Mouse (Mus musculus): Measurements from ENCODE around the gene Slc16a6.

The Slc16a6 gene

GRCm38 (mm10) chr11:109473171-109474085, at the start of gene Slc16a6, which contains the start of gene Arsg:
TSS of gene Slc16a6 (minus strand) at chr11:109473598.
TSS of gene Arsg (plus strand) at chr11:109473374.
- no peak for TF ChIP-seq GATA4 (IDR thresholded peaks at IDR 0.05; ENCODE audit: insufficient replicate concordance, low read length)

DNA sequence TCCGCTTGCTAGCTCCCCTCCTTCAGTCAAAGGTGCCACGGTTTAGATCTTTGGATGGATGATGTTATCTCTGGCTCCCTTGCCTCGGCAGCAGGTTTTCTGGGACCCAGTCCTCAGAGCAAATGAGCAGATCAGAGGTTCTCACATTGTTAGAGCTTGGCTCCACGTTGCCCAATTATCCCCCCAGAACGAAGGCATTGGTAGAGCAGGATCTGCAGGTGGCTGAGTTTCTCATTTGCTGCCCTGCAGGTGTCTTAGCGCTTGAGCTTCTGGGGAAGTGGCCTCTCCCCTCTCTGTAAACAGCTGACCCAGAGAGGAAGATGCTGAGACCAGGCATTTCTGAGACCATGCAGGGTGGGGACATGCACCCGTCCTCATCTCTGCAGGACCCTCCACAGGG, 47.6 kb upstream of the Slc16a6 start:
- no peak for TF ChIP-seq GATA4 (IDR thresholded peaks at IDR 0.05; ENCODE audit: insufficient replicate concordance, low read length)

- no peak for TF ChIP-seq GATA4 (IDR thresholded peaks at IDR 0.05; ENCODE audit: insufficient replicate concordance, low read length)
These were observed 44.4 kb upstream of the Slc16a6 start for GRCm38 (mm10) chr11:109517816-109518215.

DNA sequence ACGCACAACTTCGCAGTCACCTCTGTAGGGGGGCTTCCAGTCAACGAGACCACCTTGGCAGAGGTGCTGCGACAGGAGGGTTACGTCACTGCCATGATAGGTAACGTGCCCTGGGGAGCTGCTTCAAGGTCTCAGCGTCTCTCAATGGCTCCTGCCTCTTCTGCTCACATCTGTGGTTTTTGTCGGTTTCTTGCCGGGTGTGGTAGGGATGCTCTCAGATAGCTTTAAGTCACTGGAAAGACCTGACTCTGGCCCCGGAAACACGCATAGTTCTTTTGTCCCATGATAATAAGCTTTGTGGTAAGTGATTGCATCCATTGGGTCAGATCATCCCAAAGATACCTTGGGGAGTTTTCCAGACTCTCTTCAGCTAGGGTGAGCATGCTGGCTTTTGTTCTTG, 43.9 kb upstream of the Slc16a6 start:
- no peak for TF ChIP-seq GATA4 (IDR thresholded peaks at IDR 0.05; ENCODE audit: insufficient replicate concordance, low read length)

DNA sequence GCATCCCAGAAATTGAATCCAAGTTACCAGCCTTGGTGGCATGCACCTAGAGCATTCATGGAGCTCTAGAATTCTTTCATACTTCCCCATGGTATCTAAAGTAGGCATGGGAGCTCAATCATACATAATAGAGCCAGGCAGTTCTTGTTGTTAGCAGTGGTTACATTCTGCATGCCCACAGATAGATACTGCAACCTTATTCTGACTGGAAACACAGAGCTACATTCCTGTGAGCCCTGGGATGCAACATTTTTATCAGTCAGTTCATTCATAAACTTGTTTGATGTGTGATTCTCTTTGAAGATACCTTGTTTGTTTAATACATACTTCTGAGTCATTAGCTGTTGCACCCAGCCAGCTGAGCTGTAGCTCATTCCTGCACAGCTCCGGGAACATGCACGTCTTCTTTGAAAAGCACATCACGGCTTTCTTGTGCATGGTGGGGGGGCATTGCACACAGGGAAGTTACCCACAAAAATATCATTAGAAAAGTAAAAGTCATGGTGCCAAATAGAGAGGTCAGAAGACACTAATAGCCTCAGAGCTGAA, 40.7 kb upstream of the Slc16a6 start:
- TF ChIP-seq GATA4 (IDR thresholded peaks at IDR 0.05; ENCODE audit: insufficient replicate concordance, low read length) = no peak

- TF ChIP-seq GATA4 (IDR thresholded peaks at IDR 0.05; ENCODE audit: insufficient replicate concordance, low read length) = no peak
These were observed 39.7 kb upstream of the Slc16a6 start for GRCm38 (mm10) chr11:109512995-109513675.

DNA sequence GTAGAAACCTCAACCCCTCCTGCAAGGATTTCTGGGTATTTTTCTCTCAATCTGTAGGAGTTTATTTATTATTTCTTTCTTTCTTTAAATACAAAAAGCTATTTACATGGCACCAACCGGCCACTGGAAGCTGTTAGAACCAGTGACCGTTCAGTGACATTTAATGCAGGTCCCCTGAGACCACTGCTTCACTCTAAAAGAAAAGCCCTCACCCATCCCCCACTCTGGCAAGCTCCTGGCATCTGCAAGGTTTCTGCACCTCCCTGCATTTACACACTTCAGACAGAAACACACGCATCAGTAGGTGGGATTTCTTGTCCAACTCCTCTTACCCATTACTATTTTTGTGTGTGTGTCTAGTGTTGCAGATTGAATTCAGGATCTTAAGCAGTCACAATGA, 33.7 kb upstream of the Slc16a6 start:
- TF ChIP-seq GATA4 (IDR thresholded peaks at IDR 0.05; ENCODE audit: insufficient replicate concordance, low read length) = no peak

- TF ChIP-seq GATA4 (IDR thresholded peaks at IDR 0.05; ENCODE audit: insufficient replicate concordance, low read length) = no peak
These were observed 32.4 kb upstream of the Slc16a6 start for GRCm38 (mm10) chr11:109505823-109506222.

- no peak for TF ChIP-seq GATA4 (IDR thresholded peaks at IDR 0.05; ENCODE audit: insufficient replicate concordance, low read length)
These were observed 31.6 kb upstream of the Slc16a6 start for GRCm38 (mm10) chr11:109504977-109505376.

DNA sequence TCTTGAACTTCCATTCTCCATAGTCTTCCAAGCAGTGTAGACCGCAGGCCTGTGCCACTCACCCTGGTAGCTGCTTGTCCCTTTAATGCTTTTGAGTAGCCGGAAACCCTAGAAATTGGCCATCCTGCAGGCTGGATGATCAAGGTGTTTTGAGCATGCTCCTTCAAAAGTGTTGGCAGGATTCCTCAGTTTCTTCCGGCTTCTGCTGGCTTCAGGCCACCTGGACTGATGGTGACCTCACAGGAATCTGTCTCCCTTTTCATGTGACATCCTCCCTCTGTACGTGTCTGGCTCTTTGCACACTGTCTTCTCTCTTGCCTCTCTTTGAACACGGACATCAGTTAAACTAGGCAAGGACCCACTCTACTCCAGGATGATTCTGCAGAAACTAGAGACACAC, 26.8 kb upstream of the Slc16a6 start:
- TF ChIP-seq GATA4 (IDR thresholded peaks at IDR 0.05; ENCODE audit: insufficient replicate concordance, low read length) = no peak

DNA sequence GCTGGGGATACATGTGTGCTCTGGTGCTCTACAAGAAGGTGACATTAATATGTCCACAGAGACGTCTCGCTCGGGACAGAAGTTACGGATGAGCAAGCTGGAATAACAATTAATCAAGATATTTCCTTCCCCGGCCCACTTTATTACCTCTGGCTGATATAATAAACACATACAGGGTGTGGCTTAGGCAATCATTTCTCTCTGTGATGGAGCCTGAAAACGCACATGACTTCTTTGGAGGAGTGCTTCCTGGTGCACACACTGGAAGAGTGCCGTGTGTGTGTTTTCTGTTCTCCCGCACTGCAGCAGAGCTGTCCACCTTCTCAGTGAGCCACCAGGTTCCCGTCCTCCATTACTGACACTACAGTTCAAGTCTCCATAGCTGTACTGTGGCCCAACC, 24.6 kb upstream of the Slc16a6 start:
- TF ChIP-seq GATA4 (IDR thresholded peaks at IDR 0.05; ENCODE audit: insufficient replicate concordance, low read length) = no peak

DNA sequence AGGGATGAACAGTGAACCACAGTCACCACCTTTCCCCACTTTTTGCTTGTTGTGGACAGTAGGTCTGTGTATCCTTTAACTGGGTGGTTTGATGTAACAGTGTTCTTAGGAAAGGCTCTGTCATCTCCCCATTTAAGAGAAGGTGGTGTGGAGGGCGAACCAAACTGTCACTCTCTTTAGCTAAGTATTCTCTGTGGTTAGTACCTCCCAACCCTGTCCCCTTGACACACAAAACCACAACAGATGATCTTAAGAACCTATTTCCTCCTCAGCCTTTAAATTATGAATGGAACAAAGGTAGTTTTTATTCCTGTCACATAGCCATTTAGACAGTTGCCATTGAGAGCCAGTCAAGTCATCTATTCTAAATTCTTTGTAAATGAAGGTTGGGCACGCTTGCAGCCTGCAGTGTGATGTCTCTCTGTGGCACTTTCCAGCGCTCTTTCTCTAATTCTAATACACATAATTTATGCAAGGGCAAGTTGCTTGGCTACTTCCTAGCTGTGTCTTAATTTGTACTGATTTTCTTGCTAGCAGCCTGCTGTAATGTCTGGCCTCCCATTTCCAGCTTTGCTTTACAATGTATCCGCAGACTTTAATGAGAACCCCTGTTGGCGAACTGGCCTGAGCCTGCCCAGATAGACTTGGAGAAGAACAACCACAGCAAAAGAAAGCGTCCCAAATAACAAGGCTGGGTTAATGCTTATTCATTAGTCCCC, 23.8 kb upstream of the Slc16a6 start:
- no peak for TF ChIP-seq GATA4 (IDR thresholded peaks at IDR 0.05; ENCODE audit: insufficient replicate concordance, low read length)

DNA sequence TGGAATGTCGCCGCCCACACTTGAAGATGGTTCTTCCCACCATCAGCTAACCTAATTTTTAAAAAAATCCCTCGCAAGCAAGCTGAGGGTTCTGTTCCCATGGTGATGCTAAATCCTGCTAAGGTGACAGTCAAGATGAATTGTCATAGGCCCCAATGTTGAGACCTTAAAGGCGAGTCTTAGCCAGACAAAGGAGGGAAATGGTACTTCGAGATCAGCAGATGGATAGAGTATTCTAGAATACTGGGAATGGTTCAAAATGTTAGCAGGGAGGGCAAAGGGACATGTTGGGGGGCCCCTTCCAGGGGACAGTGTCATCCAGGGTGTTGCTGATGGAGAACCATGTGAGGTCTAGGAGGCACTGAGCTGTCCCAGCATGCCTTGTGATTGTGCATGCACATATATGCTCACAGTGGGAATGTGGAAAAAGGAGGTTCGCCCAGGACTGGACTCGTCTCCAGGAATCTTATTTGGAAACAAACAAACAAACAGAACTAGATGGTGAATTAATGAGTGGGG, 23.1 kb upstream of the Slc16a6 start:
- no peak for TF ChIP-seq GATA4 (IDR thresholded peaks at IDR 0.05; ENCODE audit: insufficient replicate concordance, low read length)

- no peak for TF ChIP-seq GATA4 (IDR thresholded peaks at IDR 0.05; ENCODE audit: insufficient replicate concordance, low read length)
These were observed 22.5 kb upstream of the Slc16a6 start for GRCm38 (mm10) chr11:109495771-109496474.

All from liver, adult (tissue).